Mouse (Mus musculus) megakaryocyte, embryonic 14.5 days (primary cell): ENCODE data around the gene 4933403O08Rik. TPM values are rescaled to one million over a fixed set of nuclear protein-coding genes. Genes with fewer than 3 reads are reported as not detected.

Experiments
- H3K27me3 ChIP-seq: replicated peaks from 2 replicates; pipeline ENCODE3; 2012; ENCODE audit warnings: inconsistent platforms
- H3K36me3 ChIP-seq: replicated peaks from 2 replicates; pipeline ENCODE3; 2012; ENCODE audit warnings: low read length, inconsistent platforms, mixed read lengths
- H3K4me1 ChIP-seq: 2 replicates; pipeline ENCODE4 v1.6.1; 2012; ENCODE audit warnings: inconsistent platforms
- H3K4me3 ChIP-seq: replicated peaks from 2 replicates; pipeline ENCODE3; 2012; ENCODE audit warnings: moderate library complexity, mild to moderate bottlenecking, inconsistent platforms
- H3K9me3 ChIP-seq: 2 replicates; pipeline ENCODE4 v1.6.1; 2012; ENCODE audit warnings: inconsistent platforms
- FLI1 ChIP-seq: IDR thresholded peaks from 2 replicates; pipeline ENCODE4 v1.6.1; 2012; ENCODE audit warnings: low read length, inconsistent platforms, mixed read lengths
- GATA1 ChIP-seq: IDR thresholded peaks from 3 replicates; pipeline ENCODE4 v1.6.1; 2012; ENCODE audit warnings: mixed read lengths, low read length, inconsistent platforms, borderline replicate concordance
- polyA plus RNA-seq: library from polyadenylated mRNA; stranded (reverse); fragments of >175 nt; gene quantifications from 2 replicates; pipeline ENCODE4 v1.2.3, GENCODE M21; 2012; ENCODE audit warnings: low replicate concordance; ENCODE audit not compliant: insufficient read depth

Gene 4933403O08Rik
- not detected in 2 replicates for polyA plus RNA-seq

GRCm38 (mm10) chrX:112238749-112239148 lies at the start of gene 4933403O08Rik:
4933403O08Rik (plus strand) TSS chrX:112239049.
- H3K36me3 ChIP-seq: no peaks in the 10 kb centered on the region
- H3K4me3 ChIP-seq: no peak within 1 kb of the TSS
- H3K9me3 ChIP-seq: 0 out of 2 replicates have a peak, but pooled peaks cover 4% of the 10 kb centered on the region
- TF ChIP-seq FLI1 (no peak), GATA1 (no peak)
- H3K4me1 ChIP-seq: no peaks in the 10 kb centered on the region
- H3K27me3 ChIP-seq: no peaks in the 10 kb centered on the region

DNA sequence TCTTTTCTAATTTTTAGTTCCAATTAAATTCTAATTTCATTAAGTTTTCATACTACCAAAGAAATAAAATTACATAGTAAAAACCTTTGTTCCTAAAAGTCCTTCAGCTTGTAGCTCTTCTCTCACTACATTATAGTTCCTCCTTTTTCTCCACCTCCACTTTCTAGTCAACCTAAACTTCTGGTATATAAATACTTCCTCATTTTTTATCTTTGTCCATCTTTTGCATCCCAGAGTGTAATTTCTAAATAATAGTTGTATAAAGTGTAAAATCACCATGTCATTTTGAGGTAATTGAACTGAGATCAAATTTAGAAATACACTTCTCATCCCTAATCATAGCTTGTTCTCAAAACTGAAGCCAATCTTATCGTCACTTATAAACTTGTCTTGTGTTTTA lies 4.1 kb downstream of the 4933403O08Rik start:
- no peak overlapping the region for H3K4me3 ChIP-seq
- 0 out of 2 replicates have a peak, but pooled peaks cover 4% of the 10 kb centered on the region for H3K9me3 ChIP-seq
- TF ChIP-seq FLI1: no peak
- TF ChIP-seq GATA1: no peak
- H3K4me1 ChIP-seq: no peaks in the 10 kb centered on the region
- H3K36me3 ChIP-seq: no peaks in the 10 kb centered on the region
- H3K27me3 ChIP-seq: no peaks in the 10 kb centered on the region

- no peak overlapping the region for H3K4me3 ChIP-seq
- H3K4me1 ChIP-seq: no peaks in the 10 kb centered on the region
- no peaks in the 10 kb centered on the region for H3K36me3 ChIP-seq
- TF ChIP-seq FLI1 (no peak), GATA1 (no peak)
- no peaks in the 10 kb centered on the region for H3K9me3 ChIP-seq
- no peaks in the 10 kb centered on the region for H3K27me3 ChIP-seq
Measured at GRCm38 (mm10) chrX:112255513-112255912, 16.7 kb downstream of the 4933403O08Rik start.

DNA sequence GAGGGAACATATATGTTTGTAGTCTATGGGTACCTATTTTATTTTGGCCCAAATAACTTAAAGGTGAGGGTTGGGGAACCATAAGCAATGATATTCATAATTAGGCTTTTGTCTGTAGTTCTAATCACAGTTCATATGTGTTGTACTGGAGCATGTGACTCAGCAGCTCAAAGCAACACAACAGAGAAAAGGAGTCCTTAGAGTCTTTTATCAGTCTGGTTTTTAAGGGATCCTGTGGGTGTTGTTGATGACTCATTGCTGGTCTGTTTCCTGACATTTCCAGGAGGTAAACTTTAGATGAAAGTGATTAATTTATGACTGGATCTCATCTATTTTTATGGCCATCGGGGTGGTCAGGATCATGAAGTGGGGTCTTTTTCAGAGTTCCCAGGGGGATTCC lies 34.7 kb downstream of the 4933403O08Rik start:
- H3K4me3 ChIP-seq: no peak overlapping the region
- no peaks in the 10 kb centered on the region for H3K9me3 ChIP-seq
- no peak for TF ChIP-seq GATA1
- no peak for TF ChIP-seq FLI1
- no peaks in the 10 kb centered on the region for H3K36me3 ChIP-seq
- H3K4me1 ChIP-seq: no peaks in the 10 kb centered on the region
- no peaks in the 10 kb centered on the region for H3K27me3 ChIP-seq

Other genes starting within 250 kb of the 4933403O08Rik start
- not detected in 2 replicates for gene Tex16, start 228.0 kb upstream of the 4933403O08Rik start, polyA plus RNA-seq
- 1.6 TPM in 1 of 2 replicates, not detected in the other for gene Apool, start 72.3 kb downstream of the 4933403O08Rik start, polyA plus RNA-seq
- not detected in 2 replicates for gene Satl1, start 167.7 kb downstream of the 4933403O08Rik start, polyA plus RNA-seq